Mouse (Mus musculus) testis, adult 2 months (tissue): ENCODE measurements at regions not wholly inside any gene's neighbourhood (a gene's known extent, or its start where the extent isn't known, plus 50 kb on each side); places are given as distances from the start of the nearest gene placed in this dataset.
"Not testable (repeated sequence)": the region's sequence is repeated elsewhere in the genome, so short reads cannot be mapped to it uniquely, and the experiment has no call there.

Experiments used
- H3K27ac ChIP-seq: fragments of 200-500 bp; 2 replicates; pipeline ENCODE4 v1.5.1; 2012; ENCODE audit warnings: low read depth, low read length; ENCODE audit not compliant: control insufficient read depth, insufficient read depth
- H3K27me3 ChIP-seq: fragments of 200-500 bp; 2 replicates; pipeline ENCODE4 v1.6.1; 2012; ENCODE audit warnings: mild to moderate bottlenecking, low read length, moderate library complexity; ENCODE audit not compliant: control insufficient read depth, insufficient read depth
- H3K36me3 ChIP-seq: fragments of 200-500 bp; 2 replicates; pipeline ENCODE4 v1.6.1; 2012; ENCODE audit warnings: mild to moderate bottlenecking, low read length; ENCODE audit not compliant: control insufficient read depth, insufficient read depth
- H3K4me1 ChIP-seq: fragments of 200-500 bp; 2 replicates; pipeline ENCODE4 v1.6.1; 2012; ENCODE audit warnings: low read length; ENCODE audit not compliant: control insufficient read depth, insufficient read depth
- H3K4me3 ChIP-seq: fragments of 200-500 bp; 2 replicates; pipeline ENCODE4 v1.5.1; 2012; ENCODE audit warnings: low read depth, mild to moderate bottlenecking, low read length, moderate library complexity, mixed read lengths; ENCODE audit not compliant: control insufficient read depth
- CTCF ChIP-seq: fragments of 200-500 bp; IDR thresholded peaks from 2 replicates; pipeline ENCODE4 v1.5.1; 2012; ENCODE audit warnings: low read depth, mild to moderate bottlenecking, inconsistent platforms, low read length, moderate library complexity; ENCODE audit not compliant: control insufficient read depth, insufficient read depth, insufficient replicate concordance
- POLR2A ChIP-seq: fragments of 200-500 bp; IDR thresholded peaks from 2 replicates; pipeline ENCODE4 v1.6.1; 2012; ENCODE audit warnings: low read depth, mild to moderate bottlenecking, inconsistent platforms, low read length, moderate library complexity; ENCODE audit not compliant: control insufficient read depth

GRCm38 (mm10) chr9:14059228-14059779, 215.6 kb upstream of the Sesn3 start:
- H3K27ac ChIP-seq: no peak overlapping the region
- no peaks in the 10 kb centered on the region for H3K27me3 ChIP-seq
- TF ChIP-seq POLR2A (no peak), CTCF (no peak)
- no peaks in the 10 kb centered on the region for H3K4me1 ChIP-seq
- no peaks in the 10 kb centered on the region for H3K36me3 ChIP-seq
- H3K4me3 ChIP-seq: no peak overlapping the region

- TF ChIP-seq CTCF: no peak
- TF ChIP-seq POLR2A: no peak
- Histone ChIP-seq H3K4me3 (no peak overlapping the region), H3K27me3 (no peaks in the 10 kb centered on the region), H3K27ac (no peak overlapping the region), H3K4me1 (no peaks in the 10 kb centered on the region), H3K36me3 (no peaks in the 10 kb centered on the region)
Measured at GRCm38 (mm10) chr9:14060257-14060656, 214.6 kb upstream of the Sesn3 start.

- H3K36me3 ChIP-seq: no peaks in the 10 kb centered on the region
- H3K27ac ChIP-seq: no peak overlapping the region
- H3K27me3 ChIP-seq: no peaks in the 10 kb centered on the region
- no peak overlapping the region for H3K4me3 ChIP-seq
- no peak for TF ChIP-seq CTCF
- no peak for TF ChIP-seq POLR2A
- no peaks in the 10 kb centered on the region for H3K4me1 ChIP-seq
Measured at GRCm38 (mm10) chr9:14061389-14061788, 213.5 kb upstream of the Sesn3 start.

GRCm38 (mm10) chr9:14061840-14062239, 213.0 kb upstream of the Sesn3 start:
- no peak for TF ChIP-seq POLR2A
- TF ChIP-seq CTCF: no peak
- no peaks in the 10 kb centered on the region for H3K4me1 ChIP-seq
- H3K27ac ChIP-seq: no peak overlapping the region

GRCm38 (mm10) chr9:14062706-14063105, 212.2 kb upstream of the Sesn3 start:
- no peak for TF ChIP-seq CTCF
- no peak for TF ChIP-seq POLR2A
- H3K27me3 ChIP-seq: no peaks in the 10 kb centered on the region
- H3K27ac ChIP-seq: no peak overlapping the region
- H3K4me1 ChIP-seq: no peaks in the 10 kb centered on the region
- no peak overlapping the region for H3K4me3 ChIP-seq
- H3K36me3 ChIP-seq: no peaks in the 10 kb centered on the region

More at GRCm38 (mm10) chr9:14061840-14062239, 213.0 kb upstream of the Sesn3 start:
- no peaks in the 10 kb centered on the region for H3K36me3 ChIP-seq
- H3K27me3 ChIP-seq: no peaks in the 10 kb centered on the region
- no peak overlapping the region for H3K4me3 ChIP-seq

GRCm38 (mm10) chr9:14066741-14067140, 208.1 kb upstream of the Sesn3 start:
- H3K27ac ChIP-seq, H3K4me1 ChIP-seq, H3K36me3 ChIP-seq, H3K27me3 ChIP-seq, H3K4me3 ChIP-seq: not testable (repeated sequence)

GRCm38 (mm10) chr9:14069076-14069475, 205.8 kb upstream of the Sesn3 start:
- Histone ChIP-seq H3K27ac (no peak overlapping the region), H3K27me3 (no peaks in the 10 kb centered on the region)

GRCm38 (mm10) chr9:14069770-14070169, 205.1 kb upstream of the Sesn3 start:
- no peaks in the 10 kb centered on the region for H3K4me1 ChIP-seq
- no peaks in the 10 kb centered on the region for H3K36me3 ChIP-seq
- H3K4me3 ChIP-seq: no peak overlapping the region
- no peaks in the 10 kb centered on the region for H3K27me3 ChIP-seq
- no peak overlapping the region for H3K27ac ChIP-seq
- TF ChIP-seq POLR2A (no peak), CTCF (no peak)

More at GRCm38 (mm10) chr9:14069076-14069475, 205.8 kb upstream of the Sesn3 start:
- Histone ChIP-seq H3K36me3 (no peaks in the 10 kb centered on the region), H3K4me1 (no peaks in the 10 kb centered on the region), H3K4me3 (no peak overlapping the region)
- TF ChIP-seq POLR2A (no peak), CTCF (no peak)

- TF ChIP-seq CTCF (no peak), POLR2A (no peak)
- Histone ChIP-seq H3K36me3 (no peaks in the 10 kb centered on the region), H3K4me3 (no peak overlapping the region)
Measured at GRCm38 (mm10) chr9:14071728-14072127, 203.1 kb upstream of the Sesn3 start.

More at GRCm38 (mm10) chr9:14071728-14072127, 203.1 kb upstream of the Sesn3 start:
- Histone ChIP-seq H3K4me1 (no peaks in the 10 kb centered on the region), H3K27me3 (no peaks in the 10 kb centered on the region), H3K27ac (no peak overlapping the region)
